Mouse (Mus musculus): ENCODE results near the gene Tubb4b. TPM values are rescaled to one million over a fixed set of nuclear protein-coding genes. Genes with fewer than 3 reads are reported as not detected.
"Not testable (repeated sequence)": the region's sequence is repeated elsewhere in the genome, so short reads cannot be mapped to it uniquely, and the experiment has no call there.

The Tubb4b gene
- polyA plus RNA-seq, 1 experiment from 2014 or later: 466 TPM

DNA sequence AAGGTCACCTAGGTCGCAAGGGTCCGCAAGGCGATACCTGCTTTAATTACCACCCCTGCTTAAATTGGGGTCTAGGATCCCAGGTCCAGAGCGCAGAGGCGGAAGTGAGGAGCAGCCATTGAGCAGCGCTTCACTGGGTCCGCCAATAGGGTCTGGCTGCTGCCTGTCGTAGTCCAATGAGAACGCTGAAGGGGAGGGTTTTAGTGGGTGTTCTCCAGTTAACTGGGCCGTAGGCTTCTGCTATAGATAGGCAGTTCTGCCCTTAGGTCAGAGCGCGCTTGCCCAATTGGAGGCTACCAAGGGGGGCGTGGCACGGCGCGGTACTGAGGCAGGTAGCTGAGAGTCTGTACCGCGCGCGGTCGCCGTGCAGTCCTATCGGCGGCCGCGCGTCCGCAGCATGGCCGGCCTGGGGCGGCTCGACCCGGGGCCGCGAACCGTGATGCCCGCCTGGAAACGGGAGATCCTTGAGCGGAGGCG lies 37.8 kb upstream of the Tubb4b start, which contains the start of gene Tprn:
Gene Tprn (plus strand): TSS at position 328 of the 477 bp plus-strand sequence.
- Histone ChIP-seq H3K9ac (ENCODE audit: low read depth, low read length) (peak within 1 kb of the TSS; percentile 78), H3K4me3 (ENCODE audit: low read depth, low read length) (peak within 1 kb of the TSS; percentile 92), H3K4me1 (replicated peaks; ENCODE audit: control insufficient read depth, insufficient read depth, low read length) (no peaks in the 10 kb centered on the region), H3K27me3 (replicated peaks; ENCODE audit: control insufficient read depth, insufficient read depth, low read length) (no peaks in the 10 kb centered on the region), H3K36me3 (ENCODE audit: control insufficient read depth, insufficient read depth) (no peaks in the 10 kb centered on the region), H3K9me3 (ENCODE audit: control insufficient read depth) (no peaks in the 10 kb centered on the region), H3K4me2 (replicated peaks; ENCODE audit: low read depth) (peak within 1 kb of the TSS; percentile 94), H3K27ac (ENCODE audit: low read depth, low read length) (peak within 1 kb of the TSS; percentile 93)
- ATAC-seq: peak; percentile 80
- WGBS: 0% methylated on average over 39 of the region's 39 CpGs
- no peak for TF ChIP-seq CTCF (IDR thresholded peaks at IDR 0.05; ENCODE audit: low read depth)

DNA sequence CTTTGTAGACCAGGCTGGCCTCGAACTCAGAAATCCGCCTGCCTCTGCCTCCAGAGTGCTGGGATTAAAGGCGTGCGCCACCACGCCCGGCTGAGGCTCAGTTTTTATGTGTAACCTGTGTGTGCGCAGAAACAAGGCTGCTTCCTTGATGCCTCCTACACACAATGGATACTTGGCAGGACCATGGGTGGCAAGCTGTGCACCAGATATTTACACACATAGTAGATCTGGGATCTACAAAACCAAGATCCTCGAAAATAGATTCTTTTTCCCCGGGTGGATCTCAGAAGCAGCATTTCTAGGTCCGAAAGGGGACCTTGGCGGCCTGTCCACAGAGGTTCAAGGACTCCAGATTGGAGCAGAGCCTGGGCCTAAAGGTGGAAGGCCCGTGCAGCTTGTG lies 37.4 kb upstream of the Tubb4b start:
- H3K9me3 ChIP-seq (ENCODE audit: control insufficient read depth): no peaks in the 10 kb centered on the region
- no peaks in the 10 kb centered on the region for H3K27me3 ChIP-seq (replicated peaks; ENCODE audit: control insufficient read depth, insufficient read depth, low read length)
- peak overlapping the region; percentile 92 for H3K4me3 ChIP-seq (ENCODE audit: low read depth, low read length)
- ATAC-seq: no peak
- no peak for TF ChIP-seq CTCF (IDR thresholded peaks at IDR 0.05; ENCODE audit: low read depth)
- H3K27ac ChIP-seq (ENCODE audit: low read depth, low read length): peak overlapping the region; percentile 82
- H3K9ac ChIP-seq (ENCODE audit: low read depth, low read length): 0 out of 2 replicates have a peak overlapping the region, but pooled peaks have one; percentile 78
- 34% methylated on average over 12 of the region's 12 CpGs for WGBS
- peak overlapping the region; percentile 94 for H3K4me2 ChIP-seq (replicated peaks; ENCODE audit: low read depth)
- H3K4me1 ChIP-seq (replicated peaks; ENCODE audit: control insufficient read depth, insufficient read depth, low read length): no peaks in the 10 kb centered on the region
- no peaks in the 10 kb centered on the region for H3K36me3 ChIP-seq (ENCODE audit: control insufficient read depth, insufficient read depth)

DNA sequence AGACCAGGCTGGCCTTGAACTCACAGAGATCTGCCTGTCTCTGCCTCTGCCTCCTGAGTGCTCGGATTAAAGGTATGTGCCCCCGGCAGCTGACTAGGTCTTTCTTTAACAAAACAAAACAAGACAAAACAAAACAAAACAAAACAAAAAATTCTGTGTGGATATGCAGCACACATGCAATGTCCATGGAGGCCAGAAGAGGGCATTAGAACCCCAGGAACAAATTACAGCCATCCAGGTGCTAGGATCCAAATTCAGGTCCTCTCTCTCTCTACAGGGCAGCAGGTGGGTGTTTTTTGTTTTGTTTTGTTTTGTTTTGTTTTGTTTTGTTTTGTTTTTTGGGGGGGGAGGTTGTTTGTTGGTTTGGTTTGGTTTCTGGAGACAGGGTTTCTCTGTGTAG lies 34.4 kb upstream of the Tubb4b start:
- Histone ChIP-seq H3K27me3 (replicated peaks; ENCODE audit: control insufficient read depth, insufficient read depth, low read length) (no peaks in the 10 kb centered on the region), H3K27ac (ENCODE audit: low read depth, low read length) (no peak overlapping the region), H3K4me1 (replicated peaks; ENCODE audit: control insufficient read depth, insufficient read depth, low read length) (no peaks in the 10 kb centered on the region), H3K4me3 (ENCODE audit: low read depth, low read length) (no peak overlapping the region), H3K4me2 (replicated peaks; ENCODE audit: low read depth) (no peak overlapping the region), H3K9me3 (ENCODE audit: control insufficient read depth) (no peaks in the 10 kb centered on the region), H3K9ac (ENCODE audit: low read depth, low read length) (no peak overlapping the region), H3K36me3 (ENCODE audit: control insufficient read depth, insufficient read depth) (no peaks in the 10 kb centered on the region)
- TF ChIP-seq CTCF (IDR thresholded peaks at IDR 0.05; ENCODE audit: low read depth): peak; percentile 72
- 66% methylated on average over 2 of the region's 2 CpGs for WGBS
- no peak for ATAC-seq

DNA sequence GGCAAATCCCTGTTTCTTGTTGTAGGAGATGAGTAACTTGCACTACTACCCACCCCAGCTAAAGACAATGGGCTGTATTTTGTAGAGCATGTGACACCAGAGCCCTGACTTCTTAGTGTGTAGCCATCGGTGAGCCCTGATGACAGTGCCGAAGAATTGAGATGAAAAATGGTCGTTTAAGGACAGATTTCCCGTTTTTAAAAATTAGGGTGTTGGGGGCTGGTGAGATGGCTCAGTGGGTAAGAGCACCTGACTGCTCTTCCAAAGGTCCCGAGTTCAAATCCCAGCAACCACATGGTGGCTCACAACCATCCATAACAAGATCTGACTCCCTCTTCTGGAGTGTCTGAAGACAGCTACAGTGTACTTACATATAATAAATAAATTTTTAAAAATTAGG lies 32.7 kb upstream of the Tubb4b start:
- ATAC-seq; H3K27ac ChIP-seq (ENCODE audit: low read depth, low read length); H3K9ac ChIP-seq (ENCODE audit: low read depth, low read length); H3K4me1 ChIP-seq (replicated peaks; ENCODE audit: control insufficient read depth, insufficient read depth, low read length); H3K36me3 ChIP-seq (ENCODE audit: control insufficient read depth, insufficient read depth); H3K4me2 ChIP-seq (replicated peaks; ENCODE audit: low read depth); H3K4me3 ChIP-seq (ENCODE audit: low read depth, low read length); H3K27me3 ChIP-seq (replicated peaks; ENCODE audit: control insufficient read depth, insufficient read depth, low read length); H3K9me3 ChIP-seq (ENCODE audit: control insufficient read depth): not testable (repeated sequence)
- WGBS: 79% methylated on average over 5 of the region's 5 CpGs

DNA sequence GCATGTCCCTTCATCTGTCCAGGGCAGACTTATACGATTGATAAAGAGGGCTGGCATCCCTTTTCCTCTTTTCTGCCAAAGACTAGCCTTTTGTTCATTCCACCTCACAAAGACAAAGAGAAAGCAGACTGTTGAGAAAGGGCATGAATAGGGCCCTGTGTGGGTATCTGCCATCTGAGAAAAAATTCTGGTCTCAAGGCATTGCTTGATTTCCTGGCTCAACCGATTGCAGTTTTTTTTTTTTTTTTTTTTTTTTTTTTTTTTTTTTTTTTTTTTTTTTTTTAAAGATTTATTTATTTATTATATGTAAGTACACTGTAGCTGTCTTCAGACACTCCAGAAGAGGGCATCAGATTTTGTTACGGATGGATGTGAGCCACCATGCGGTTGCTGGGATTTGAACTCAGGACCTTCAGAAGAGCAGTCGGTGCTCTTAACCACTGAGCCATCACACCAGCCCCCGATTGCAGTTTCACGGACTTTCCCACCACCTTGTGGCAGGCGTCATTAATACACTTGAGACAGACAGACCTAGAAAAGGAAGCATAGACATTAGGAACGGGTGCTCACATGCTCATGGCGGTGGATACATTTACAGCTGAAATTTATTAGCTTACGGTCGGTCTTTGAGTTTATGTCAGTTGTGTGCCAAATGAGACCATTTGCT lies 32.1 kb upstream of the Tubb4b start:
- H3K4me1 ChIP-seq (replicated peaks; ENCODE audit: control insufficient read depth, insufficient read depth, low read length); ATAC-seq; H3K9me3 ChIP-seq (ENCODE audit: control insufficient read depth); H3K27me3 ChIP-seq (replicated peaks; ENCODE audit: control insufficient read depth, insufficient read depth, low read length): not testable (repeated sequence)
- Histone ChIP-seq H3K4me3 (ENCODE audit: low read depth, low read length) (peak overlapping the region; percentile 99), H3K27ac (ENCODE audit: low read depth, low read length) (peak overlapping the region; percentile 82; the same call in 1 of the 2 replicates), H3K36me3 (ENCODE audit: control insufficient read depth, insufficient read depth) (peaks cover 13% of the 10 kb centered on the region; the same call in 1 of the 2 replicates), H3K4me2 (replicated peaks; ENCODE audit: low read depth) (peak overlapping the region; percentile 93), H3K9ac (ENCODE audit: low read depth, low read length) (peak overlapping the region; percentile 91)
- 49% methylated on average over 11 of the region's 12 CpGs for WGBS
- TF ChIP-seq CTCF (IDR thresholded peaks at IDR 0.05; ENCODE audit: low read depth): peak; percentile 69

DNA sequence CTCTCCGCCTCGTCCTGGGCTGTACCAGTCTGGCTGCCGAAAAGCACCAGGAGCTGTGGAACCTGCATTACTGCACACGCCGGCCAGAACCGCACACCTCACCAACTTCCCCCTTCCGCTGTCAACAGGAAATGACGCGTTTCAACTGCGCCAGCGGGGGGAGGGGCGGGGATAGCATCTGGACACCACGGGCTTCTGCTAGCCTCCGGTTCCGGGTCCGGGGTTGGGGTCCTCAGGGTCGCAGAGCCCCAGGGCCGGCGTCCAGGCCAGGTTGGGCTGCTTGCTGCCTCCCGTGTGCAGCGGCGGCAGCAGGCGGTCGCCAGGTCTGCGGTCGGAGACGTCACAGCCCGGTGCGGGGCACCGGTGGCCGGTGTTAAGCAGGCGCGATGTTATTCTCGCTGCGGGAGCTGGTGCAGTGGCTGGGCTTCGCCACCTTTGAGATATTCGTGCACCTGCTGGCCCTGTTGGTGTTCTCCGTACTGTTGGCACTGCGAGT lies 30.8 kb upstream of the Tubb4b start, which contains the start of gene Tmem203:
Gene Tmem203 (plus strand): TSS at position 156 of the 496 bp plus-strand sequence.
- H3K27ac ChIP-seq (ENCODE audit: low read depth, low read length): peak within 1 kb of the TSS; percentile 82
- no peaks in the 10 kb centered on the region for H3K4me1 ChIP-seq (replicated peaks; ENCODE audit: control insufficient read depth, insufficient read depth, low read length)
- peak within 1 kb of the TSS; percentile 91 for H3K9ac ChIP-seq (ENCODE audit: low read depth, low read length)
- no peaks in the 10 kb centered on the region for H3K9me3 ChIP-seq (ENCODE audit: control insufficient read depth)
- H3K4me2 ChIP-seq (replicated peaks; ENCODE audit: low read depth): peak within 1 kb of the TSS; percentile 93
- H3K27me3 ChIP-seq (replicated peaks; ENCODE audit: control insufficient read depth, insufficient read depth, low read length): no peaks in the 10 kb centered on the region
- peaks cover 24% of the 10 kb centered on the region for H3K36me3 ChIP-seq (ENCODE audit: control insufficient read depth, insufficient read depth)
- peak within 1 kb of the TSS; percentile 99 for H3K4me3 ChIP-seq (ENCODE audit: low read depth, low read length)
- TF ChIP-seq CTCF (IDR thresholded peaks at IDR 0.05; ENCODE audit: low read depth): no peak
- WGBS: under 1% methylated on average over 39 of the region's 39 CpGs
- ATAC-seq: peak; percentile 82
